In genomic region chr8:104629306-104630110, GRCm38 (mm10) we compare ENCODE assay signal across 10 mouse cellular contexts. TPM values are rescaled to one million over a fixed set of nuclear protein-coding genes. Genes with fewer than 3 reads are reported as not detected.
DNase-seq lines count a peak whose midpoint lies in the region; ATAC-seq and TF ChIP-seq lines count a peak whose summit lies in the region.
"Had no signal": no experiment of that assay in that cellular context is flagged by ENCODE, and none has a peak within 500 bp of the region (broad histone marks: within the 10 kb centered on the region; RNA-seq: fewer than 3 reads in every experiment).

No protein-coding gene starts in this region.

- no peaks in the 10 kb centered on the region for H3K36me3 ChIP-seq in liver, embryonic 11.5 days (ENCODE audit: control insufficient read depth, insufficient read depth, low read length)
- no peaks in the 10 kb centered on the region for H3K36me3 ChIP-seq in lung, embryonic 16.5 days (ENCODE audit: control insufficient read depth, insufficient read depth, low read length)
- H3K36me3 ChIP-seq in forebrain, postnatal 0 days (ENCODE audit: insufficient read depth) = no peaks in the 10 kb centered on the region

- no peak for DNase-seq in liver, embryonic 11.5 days (ENCODE audit: low spot score)
- no peak for DNase-seq in liver
- peak; percentile 75 to 81 for DNase-seq in heart, postnatal 36 days
- no peak for DNase-seq in forebrain, postnatal 0 days
- DNase-seq in right cerebral cortex, postnatal 14 days = no peak

- H3K4me1 ChIP-seq in liver, embryonic 11.5 days (replicated peaks; ENCODE audit: control insufficient read depth, insufficient read depth, low read length) = peaks cover 13% of the 10 kb centered on the region; the same call in 1 of the 2 replicates
- peaks cover 14% of the 10 kb centered on the region; the same call in 1 of the 2 replicates for H3K4me1 ChIP-seq in brown adipose tissue, adult 24 weeks (ENCODE audit: control insufficient read depth, insufficient read depth, insufficient read length, low read length)
- H3K4me1 ChIP-seq in lung, embryonic 16.5 days (replicated peaks; ENCODE audit: control insufficient read depth, insufficient read depth, low read length) = peaks cover 14% of the 10 kb centered on the region
- H3K4me1 ChIP-seq in forebrain, postnatal 0 days (ENCODE audit: insufficient read depth) = peaks cover 8% of the 10 kb centered on the region; the same call in 1 of the 2 replicates

- H3K9me3 ChIP-seq in liver, embryonic 11.5 days (ENCODE audit: control insufficient read depth, low read length) = no peaks in the 10 kb centered on the region
- H3K9me3 ChIP-seq in lung, embryonic 16.5 days (ENCODE audit: control insufficient read depth, low read length) = no peaks in the 10 kb centered on the region
- H3K9me3 ChIP-seq in forebrain, postnatal 0 days (ENCODE audit: low read length) = no peaks in the 10 kb centered on the region
- H3K9me3 ChIP-seq: embryonic facial prominence, embryonic 13.5 days had no signal

- 0 out of 2 replicates have a peak, but pooled peaks have one; percentile 18 for ATAC-seq in liver, embryonic 11.5 days (replicated peaks; ENCODE audit: low FRiP score)
- ATAC-seq in lung, embryonic 16.5 days (ENCODE audit: low read depth) = no peak
- no peak for ATAC-seq in erythroblast, adult 5-6 weeks (replicated peaks; ENCODE audit: low FRiP score, poor library complexity, severe bottlenecking)
- no peak for ATAC-seq in forebrain, postnatal 0 days

- peak overlapping the region; percentile 63; the same call in 1 of the 2 replicates for H3K4me2 ChIP-seq in liver, embryonic 11.5 days
- H3K4me2 ChIP-seq in lung, embryonic 16.5 days (ENCODE audit: low read depth, low read length) = peak overlapping the region; percentile 57; the same call in 1 of the 2 replicates
- H3K4me2 ChIP-seq in forebrain, postnatal 0 days (ENCODE audit: low read depth) = no peak overlapping the region

- no peak overlapping the region for H3K4me3 ChIP-seq in liver, embryonic 11.5 days (ENCODE audit: low read depth, low read length)
- peak overlapping the region; percentile 50; the same call in 1 of the 2 replicates for H3K4me3 ChIP-seq in brown adipose tissue, adult 24 weeks (ENCODE audit: insufficient read depth, low read depth, low read length)
- H3K4me3 ChIP-seq in lung, embryonic 16.5 days (ENCODE audit: low read length) = peak overlapping the region; percentile 48
- no peak overlapping the region for H3K4me3 ChIP-seq in forebrain, postnatal 0 days (ENCODE audit: low read depth, low read length)

- peaks cover 5% of the 10 kb centered on the region for H3K27me3 ChIP-seq in liver, embryonic 11.5 days (replicated peaks; ENCODE audit: control insufficient read depth, insufficient read depth, low read length)
- no peaks in the 10 kb centered on the region; the same call in 1 of the 2 replicates for H3K27me3 ChIP-seq in lung, embryonic 16.5 days (ENCODE audit: control insufficient read depth, insufficient read depth, low read depth, low read length)
- peaks cover 6% of the 10 kb centered on the region; the same call in 1 of the 2 replicates for H3K27me3 ChIP-seq in forebrain, postnatal 0 days (ENCODE audit: insufficient read depth, low read length)

- intact Hi-C loops in heart, postnatal 36 days (cut with DNase I) = loop anchor here (1.0 kb wide), 1 partner anchor 19 kb away; no protein-coding TSS in a partner anchor

- no peak for TF ChIP-seq CTCF in forebrain, postnatal 0 days (IDR thresholded peaks at IDR 0.05; ENCODE audit: low read depth)

- no peak overlapping the region for H3K27ac ChIP-seq in liver, embryonic 11.5 days (ENCODE audit: low read depth, low read length)
- 0 out of 2 replicates have a peak overlapping the region, but pooled peaks have one; percentile 1 for H3K27ac ChIP-seq in brown adipose tissue, adult 24 weeks (replicated peaks; ENCODE audit: low read depth, low read length)
- H3K27ac ChIP-seq in lung, embryonic 16.5 days (ENCODE audit: low read length) = no peak overlapping the region
- H3K27ac ChIP-seq in forebrain, postnatal 0 days (ENCODE audit: low read depth, low read length) = no peak overlapping the region
- H3K27ac ChIP-seq: embryonic facial prominence, embryonic 13.5 days had no signal

- no peak overlapping the region for H3K9ac ChIP-seq in liver, embryonic 11.5 days (ENCODE audit: low read depth, low read length)
- peak overlapping the region; percentile 26; the same call in 1 of the 2 replicates for H3K9ac ChIP-seq in lung, embryonic 16.5 days (ENCODE audit: low read length)
- H3K9ac ChIP-seq in forebrain, postnatal 0 days = no peak overlapping the region

- WGBS in liver, embryonic 11.5 days = 65% methylated on average over 22 of the region's 22 CpGs
- WGBS in lung, embryonic 16.5 days = 64% methylated on average over 22 of the region's 22 CpGs
- WGBS in forebrain, postnatal 0 days = 81% methylated on average over 22 of the region's 22 CpGs

RNA-seq across cellular contexts. Expression of gene Rrad, which starts 1.6 kb away (rescaled TPM):
- 1.6 and 4.1 TPM in 2 replicates for polyA plus RNA-seq in liver, embryonic 11.5 days (2014; fragmentation: Nextera tagmentation; extraction: Ambion mirVana)
- polyA plus RNA-seq in brown adipose tissue, adult 24 weeks (2012; ENCODE audit: insufficient read depth, insufficient read length, missing spikeins) = 1.5 and 2.0 TPM in 2 replicates
- 100 to 1,000 TPM; 355 to 387 TPM for total RNA-seq in heart, postnatal 36 days (2021)
- polyA plus RNA-seq in lung, embryonic 16.5 days (2015; fragmentation: Nextera tagmentation; extraction: Ambion mirVana) = 21.7 and 22.2 TPM in 2 replicates
- total RNA-seq in erythroblast, adult 5-6 weeks (2015; ENCODE audit: low replicate concordance) = not detected in 2 replicates
- total RNA-seq in erythroblast, adult 5-6 weeks (2017; ENCODE audit: low replicate concordance) = not detected in 2 replicates
- total RNA-seq in forebrain, postnatal 0 days (2014; rRNA removed) = 5.2 and 5.3 TPM in 2 replicates
- polyA plus RNA-seq in forebrain, postnatal 0 days (2015; fragmentation: Nextera tagmentation; extraction: Ambion mirVana) = 2.2 and 2.9 TPM in 2 replicates

RNA-seq across cellular contexts. Expression of gene Cdh16, which starts 5.3 kb away (rescaled TPM):
- 0.18 and 0.34 TPM in 2 replicates for polyA plus RNA-seq in liver, embryonic 11.5 days (2014; fragmentation: Nextera tagmentation; extraction: Ambion mirVana)
- not detected in 2 replicates for polyA plus RNA-seq in brown adipose tissue, adult 24 weeks (2012; ENCODE audit: insufficient read depth, insufficient read length, missing spikeins)
- total RNA-seq in heart, postnatal 36 days (2021) = 1 to 10 TPM; 3.1 TPM
- polyA plus RNA-seq in lung, embryonic 16.5 days (2015; fragmentation: Nextera tagmentation; extraction: Ambion mirVana) = 70.4 and 75.6 TPM in 2 replicates
- not detected in 2 replicates for total RNA-seq in erythroblast, adult 5-6 weeks (2015; ENCODE audit: low replicate concordance)
- not detected in 2 replicates for total RNA-seq in erythroblast, adult 5-6 weeks (2017; ENCODE audit: low replicate concordance)
- total RNA-seq in forebrain, postnatal 0 days (2014; rRNA removed) = not detected in 2 replicates
- polyA plus RNA-seq in forebrain, postnatal 0 days (2015; fragmentation: Nextera tagmentation; extraction: Ambion mirVana) = not detected in 2 replicates
- total RNA-seq: ES-E14 had no signal
- polyA plus RNA-seq: embryonic facial prominence, embryonic 13.5 days had no signal

RNA-seq across cellular contexts. Expression of gene Ciao2b, which starts 12.3 kb away (rescaled TPM):
- 93.1 and 94.0 TPM in 2 replicates for polyA plus RNA-seq in liver, embryonic 11.5 days (2014; fragmentation: Nextera tagmentation; extraction: Ambion mirVana)
- polyA plus RNA-seq in brown adipose tissue, adult 24 weeks (2012; ENCODE audit: insufficient read depth, insufficient read length, missing spikeins) = 62.5 and 67.4 TPM in 2 replicates
- total RNA-seq in heart, postnatal 36 days (2021) = 10 to 100 TPM; 61.2 to 67.6 TPM
- polyA plus RNA-seq in lung, embryonic 16.5 days (2015; fragmentation: Nextera tagmentation; extraction: Ambion mirVana) = 109 and 111 TPM in 2 replicates
- 1.5 and 5.2 TPM in 2 replicates for total RNA-seq in erythroblast, adult 5-6 weeks (2015; ENCODE audit: low replicate concordance)
- total RNA-seq in erythroblast, adult 5-6 weeks (2017; ENCODE audit: low replicate concordance) = 6.0 and 15.1 TPM in 2 replicates
- 54.9 and 61.9 TPM in 2 replicates for total RNA-seq in forebrain, postnatal 0 days (2014; rRNA removed)
- 108 and 110 TPM in 2 replicates for polyA plus RNA-seq in forebrain, postnatal 0 days (2015; fragmentation: Nextera tagmentation; extraction: Ambion mirVana)

RNA-seq across cellular contexts. Expression of gene Pdp2, which starts 38.3 kb away (rescaled TPM):
- 10.6 and 11.1 TPM in 2 replicates for polyA plus RNA-seq in liver, embryonic 11.5 days (2014; fragmentation: Nextera tagmentation; extraction: Ambion mirVana)
- polyA plus RNA-seq in brown adipose tissue, adult 24 weeks (2012; ENCODE audit: insufficient read depth, insufficient read length, missing spikeins) = 23.7 and 36.2 TPM in 2 replicates
- total RNA-seq in heart, postnatal 36 days (2021) = 10 to 100 TPM; 28.1 to 29.8 TPM
- 8.4 and 8.9 TPM in 2 replicates for polyA plus RNA-seq in lung, embryonic 16.5 days (2015; fragmentation: Nextera tagmentation; extraction: Ambion mirVana)
- total RNA-seq in erythroblast, adult 5-6 weeks (2015; ENCODE audit: low replicate concordance) = 0.38 and 1.7 TPM in 2 replicates
- 0.98 and 1.3 TPM in 2 replicates for total RNA-seq in erythroblast, adult 5-6 weeks (2017; ENCODE audit: low replicate concordance)
- total RNA-seq in forebrain, postnatal 0 days (2014; rRNA removed) = 11.8 and 13.2 TPM in 2 replicates
- polyA plus RNA-seq in forebrain, postnatal 0 days (2015; fragmentation: Nextera tagmentation; extraction: Ambion mirVana) = 8.8 and 14.6 TPM in 2 replicates

Comparison
In these comparisons a context has a peak if more than half of its experiments do, and no peak if none do; other contexts are left out.
1. DNase-seq: peak in heart, postnatal 36 days (2 of 2); none in liver, embryonic 11.5 days (single experiment), liver (single experiment), forebrain, postnatal 0 days (single experiment) and right cerebral cortex, postnatal 14 days (single experiment).
2. H3K4me3 ChIP-seq: peak in brown adipose tissue, adult 24 weeks (single experiment) and lung, embryonic 16.5 days (single experiment); none in liver, embryonic 11.5 days (single experiment) and forebrain, postnatal 0 days (single experiment).
3. RNA of gene Cdh16, which starts 5.3 kb away (polyA plus RNA-seq): 70.4 to 75.6 TPM in lung, embryonic 16.5 days; 0.18 to 0.34 TPM in liver, embryonic 11.5 days, not detected in brown adipose tissue, adult 24 weeks and not detected in forebrain, postnatal 0 days; every median in the first group is over 10 times any median in the second.